Mouse (Mus musculus) heart, embryonic 11.5 days (tissue): ENCODE data around the gene 4931428F04Rik. TPM values are rescaled to one million over a fixed set of nuclear protein-coding genes. Genes with fewer than 3 reads are reported as not detected.
"Not testable (repeated sequence)": the region's sequence is repeated elsewhere in the genome, so short reads cannot be mapped to it uniquely, and the experiment has no call there.

ENCODE experiments used
- ATAC-seq: fragments of 200-750 bp; cut with Nextera tagmentation; replicated peaks from 2 replicates; pipeline ENCODE4 v1.8.0; 2017; ENCODE audit warnings: moderate library complexity; ENCODE audit not compliant: insufficient number of reproducible peaks, low FRiP score, low TSS enrichment
- H3K27ac ChIP-seq: fragments of 300-500 bp; sonication (generic); 2 replicates; pipeline ENCODE4 v1.5.1; 2014; ENCODE audit warnings: mild to moderate bottlenecking, low read depth, low read length
- H3K27me3 ChIP-seq: fragments of 300-500 bp; sonication (generic); 2 replicates; pipeline ENCODE4 v1.6.1; 2014; ENCODE audit warnings: mild to moderate bottlenecking, low read length, mixed read lengths; ENCODE audit not compliant: control insufficient read depth, insufficient read depth
- H3K36me3 ChIP-seq: fragments of 300-500 bp; sonication (generic); 2 replicates; pipeline ENCODE4 v1.6.1; 2014; ENCODE audit warnings: mild to moderate bottlenecking, low read length, moderate library complexity, mixed read lengths; ENCODE audit not compliant: control insufficient read depth, insufficient read depth
- H3K4me1 ChIP-seq: fragments of 300-500 bp; sonication (generic); 2 replicates; pipeline ENCODE4 v1.6.1; 2014; ENCODE audit warnings: low read length; ENCODE audit not compliant: control insufficient read depth, insufficient read depth
- H3K4me2 ChIP-seq: fragments of 300-500 bp; sonication (generic); 2 replicates; pipeline ENCODE4 v1.6.1; 2014; ENCODE audit warnings: mild to moderate bottlenecking, moderate library complexity
- H3K4me3 ChIP-seq: fragments of 300-500 bp; sonication (generic); 2 replicates; pipeline ENCODE4 v1.5.1; 2014; ENCODE audit warnings: low read depth, low read length
- H3K9ac ChIP-seq: fragments of 300-500 bp; sonication (generic); 2 replicates; pipeline ENCODE4 v1.6.1; 2014; ENCODE audit warnings: mild to moderate bottlenecking, low read depth, low read length, moderate library complexity
- H3K9me3 ChIP-seq: fragments of 300-500 bp; sonication (generic); replicated peaks from 2 replicates; pipeline ENCODE4 v1.6.1; 2016; ENCODE audit warnings: low read length; ENCODE audit not compliant: control insufficient read depth
- WGBS: fragments of 180-500 bp; shearing (Covaris S2); extraction: QIAGEN DNeasy Blood & Tissue Kit; methylation state at CpG from one replicate; pipeline ENCODE4 v1.1.7; 2014; ENCODE audit not compliant: insufficient replicate concordance; 5-methylcytosine and 5-hydroxymethylcytosine counted together
- polyA plus RNA-seq: library from polyadenylated mRNA; unstranded; fragments of >200 nt; fragmentation: Nextera tagmentation; extraction: Ambion mirVana; gene quantifications from 2 replicates; pipeline ENCODE4 v1.2.1, GENCODE M21; 2014

The 4931428F04Rik gene
- polyA plus RNA-seq, 1 experiment from 2014 or later = 4.5 TPM

- peaks cover 18% of the 10 kb centered on the region for H3K4me1 ChIP-seq
- H3K27ac ChIP-seq = no peak overlapping the region
- no peak for ATAC-seq
- no peak overlapping the region for H3K4me2 ChIP-seq
- H3K9ac ChIP-seq = no peak overlapping the region
- H3K4me3 ChIP-seq = no peak overlapping the region
- WGBS = 85% methylated on average over 6 of the region's 6 CpGs
- peaks cover 12% of the 10 kb centered on the region for H3K27me3 ChIP-seq
- H3K36me3 ChIP-seq = peaks cover 15% of the 10 kb centered on the region
- no peaks in the 10 kb centered on the region for H3K9me3 ChIP-seq
Measured at GRCm38 (mm10) chr8:105251954-105252353, 37.7 kb downstream of the 4931428F04Rik start.

- WGBS = 93% methylated on average over 7 of the region's 7 CpGs
- Histone ChIP-seq H3K27me3 (no peaks in the 10 kb centered on the region), H3K9me3 (no peaks in the 10 kb centered on the region), H3K4me2 (no peak overlapping the region), H3K4me3 (no peak overlapping the region), H3K9ac (no peak overlapping the region), H3K27ac (no peak overlapping the region), H3K36me3 (peaks cover 23% of the 10 kb centered on the region), H3K4me1 (no peaks in the 10 kb centered on the region)
- no peak for ATAC-seq
Measured at GRCm38 (mm10) chr8:105241016-105241415, 48.6 kb downstream of the 4931428F04Rik start.

DNA sequence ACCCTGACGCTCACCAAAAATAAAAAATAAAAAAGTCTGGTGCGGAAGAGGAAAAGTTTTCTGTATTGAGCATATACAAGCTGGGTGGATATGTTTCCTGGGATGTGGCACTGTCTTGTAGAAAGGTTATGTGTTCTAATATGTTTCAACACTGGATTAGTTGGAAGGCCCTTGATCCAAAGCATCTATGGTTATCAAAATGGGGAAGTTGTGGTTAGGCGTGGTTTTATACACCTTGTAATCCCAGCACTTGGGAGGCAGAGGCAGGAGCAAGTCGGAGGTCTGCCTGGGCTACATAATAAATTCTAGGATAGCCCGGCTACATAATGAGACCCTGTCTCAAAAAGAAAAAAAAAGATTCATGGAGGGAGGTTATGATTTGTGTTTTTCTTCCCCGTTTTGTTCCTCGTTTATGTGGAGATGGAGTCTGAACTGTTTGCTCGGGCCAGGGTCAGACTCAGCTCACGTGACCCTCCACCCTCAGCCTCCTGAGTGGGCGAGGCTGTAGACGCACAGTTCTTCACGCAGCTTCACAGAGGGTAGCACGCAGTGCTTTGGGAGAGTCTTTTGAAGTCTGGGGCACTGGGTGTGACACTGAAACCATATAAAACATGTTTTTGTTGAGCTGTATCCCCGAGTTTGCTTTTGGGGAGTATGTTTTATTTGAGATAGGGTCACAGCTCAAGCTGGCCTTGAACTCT is 52.1 kb downstream of the 4931428F04Rik start:
- no peak for ATAC-seq
- no peak overlapping the region for H3K4me2 ChIP-seq
- H3K4me1 ChIP-seq = no peaks in the 10 kb centered on the region
- no peaks in the 10 kb centered on the region for H3K27me3 ChIP-seq
- no peak overlapping the region for H3K4me3 ChIP-seq
- H3K36me3 ChIP-seq = peaks cover 23% of the 10 kb centered on the region
- H3K27ac ChIP-seq = no peak overlapping the region
- 91% methylated on average over 14 of the region's 14 CpGs for WGBS
- H3K9me3 ChIP-seq = no peaks in the 10 kb centered on the region
- no peak overlapping the region for H3K9ac ChIP-seq

- WGBS = 67% methylated on average over 1 of the region's 1 CpGs
- no peaks in the 10 kb centered on the region for H3K9me3 ChIP-seq
- ATAC-seq = no peak
Measured at GRCm38 (mm10) chr8:105235206-105235605, 54.5 kb downstream of the 4931428F04Rik start.

GRCm38 (mm10) chr8:105233126-105233935 is 56.3 kb downstream of the 4931428F04Rik start:
- Histone ChIP-seq H3K36me3 (no peaks in the 10 kb centered on the region), H3K9ac (no peak overlapping the region), H3K4me1 (no peaks in the 10 kb centered on the region), H3K27me3 (no peaks in the 10 kb centered on the region), H3K4me3 (no peak overlapping the region), H3K27ac (no peak overlapping the region), H3K4me2 (no peak overlapping the region), H3K9me3 (no peaks in the 10 kb centered on the region)
- WGBS = 69% methylated on average over 1 of the region's 1 CpGs
- ATAC-seq = no peak

More at GRCm38 (mm10) chr8:105235206-105235605, 54.5 kb downstream of the 4931428F04Rik start:
- Histone ChIP-seq H3K4me3 (no peak overlapping the region), H3K27me3 (no peaks in the 10 kb centered on the region), H3K4me1 (no peaks in the 10 kb centered on the region), H3K9ac (no peak overlapping the region), H3K4me2 (no peak overlapping the region), H3K27ac (no peak overlapping the region), H3K36me3 (peaks cover 15% of the 10 kb centered on the region)

GRCm38 (mm10) chr8:105232321-105232693 is 57.4 kb downstream of the 4931428F04Rik start:
- H3K36me3 ChIP-seq, ATAC-seq, H3K4me1 ChIP-seq, H3K4me3 ChIP-seq, H3K9me3 ChIP-seq, H3K4me2 ChIP-seq, H3K27me3 ChIP-seq, H3K27ac ChIP-seq, H3K9ac ChIP-seq: not testable (repeated sequence)
- WGBS = 89% methylated on average over 4 of the region's 4 CpGs

DNA sequence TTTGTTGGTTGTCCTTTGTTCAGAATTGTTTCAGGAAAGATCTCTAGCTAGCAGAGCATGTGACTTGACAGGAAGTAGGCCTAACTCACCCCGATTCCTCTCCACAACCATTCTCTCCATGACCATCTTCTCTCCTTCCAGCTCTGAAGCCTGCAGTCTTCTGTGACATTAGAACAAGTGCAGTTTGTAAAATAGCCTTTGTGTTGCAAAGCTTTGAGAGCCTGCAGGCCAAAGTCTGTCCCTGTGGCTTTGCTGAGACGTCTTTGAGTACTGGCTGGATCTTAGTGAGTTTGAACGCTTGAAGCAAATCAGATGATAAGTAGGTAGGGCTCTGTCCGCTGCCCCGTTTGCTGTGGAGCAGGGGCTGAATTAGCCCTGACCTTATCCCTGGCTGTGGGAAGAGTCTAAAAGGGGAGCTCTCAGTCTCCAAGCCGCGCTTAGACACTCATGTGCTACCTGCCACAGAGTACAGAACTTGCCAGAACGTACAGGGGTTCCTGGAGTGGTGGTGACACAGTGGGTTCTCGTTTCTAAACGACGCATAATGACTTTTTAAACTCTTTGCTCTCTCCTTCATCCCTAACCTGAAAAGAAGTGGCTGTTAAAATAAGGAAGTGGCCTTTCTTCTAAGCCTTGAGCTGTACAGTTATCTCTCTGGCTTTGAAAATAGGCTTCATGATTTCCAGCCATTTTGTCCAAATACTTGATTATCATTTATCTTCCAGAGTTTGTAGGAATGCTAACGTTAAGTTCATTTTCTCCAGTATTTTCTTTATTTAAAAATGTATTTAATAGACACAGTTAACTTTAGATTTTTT is 58.0 kb downstream of the 4931428F04Rik start:
- H3K9ac ChIP-seq = no peak overlapping the region

More for the DNA sequence above, 58.0 kb downstream of the 4931428F04Rik start:
- Histone ChIP-seq H3K4me3 (no peak overlapping the region), H3K36me3 (no peaks in the 10 kb centered on the region), H3K4me1 (no peaks in the 10 kb centered on the region), H3K4me2 (no peak overlapping the region), H3K27ac (no peak overlapping the region), H3K9me3 (no peaks in the 10 kb centered on the region), H3K27me3 (no peaks in the 10 kb centered on the region)
- WGBS = 81% methylated on average over 12 of the region's 12 CpGs
- ATAC-seq = no peak
